Mouse (Mus musculus) liver, embryonic 14.5 days (tissue): ENCODE measurements around the gene Prkd1.

ENCODE experiments used
- CTCF ChIP-seq: IDR thresholded peaks from 2 replicates; pipeline ENCODE4 v1.5.1; 2016; ENCODE audit warnings: antibody characterized with exemption, low read depth, control low read depth
- EP300 ChIP-seq: IDR thresholded peaks from 2 replicates; pipeline ENCODE4 v1.6.1; 2016; ENCODE audit warnings: antibody characterized with exemption, low read depth

GRCm38 (mm10) chr12:50624175-50624574 is 24.7 kb downstream of the Prkd1 start:
- TF ChIP-seq EP300 (no peak), CTCF (no peak)
